ENCODE assay signal across 8 mouse cellular contexts in genomic region chr17:56111864-56112263, GRCm38 (mm10). TPM values are rescaled to one million over a fixed set of nuclear protein-coding genes. Genes with fewer than 3 reads are reported as not detected.
DNase-seq lines count a peak whose midpoint lies in the region; ATAC-seq and TF ChIP-seq lines count a peak whose summit lies in the region.

No protein-coding gene starts in this region.

- peak; percentile 70 for ATAC-seq in megakaryocyte, adult 5-6 weeks (ENCODE audit: poor library complexity, severe bottlenecking)

- H3K9me3 ChIP-seq in ES-Bruce4 (replicated peaks; ENCODE audit: control insufficient read depth, insufficient read depth, low read length, poor library complexity, severe bottlenecking), result no peaks in the 10 kb centered on the region

- no peak overlapping the region for H3K27ac ChIP-seq in ES-Bruce4 (ENCODE audit: insufficient read depth, low read length)

- H3K27me3 ChIP-seq in ES-Bruce4 (ENCODE audit: control insufficient read depth, insufficient read depth, low read length, poor library complexity, severe bottlenecking), result no peaks in the 10 kb centered on the region

- H3K36me3 ChIP-seq in ES-Bruce4 (ENCODE audit: control insufficient read depth, insufficient read depth, low read length, poor library complexity, severe bottlenecking), result no peaks in the 10 kb centered on the region

- peak; percentile 67 to 87 for DNase-seq in adrenal gland, adult (ENCODE audit: inconsistent age in 2 of 2, low spot score in 1 of 2)
- DNase-seq in adrenal gland, adult 8-10 months, result no peak
- peak; percentile 70 for DNase-seq in cerebellum, adult 9-11 months
- peak; percentile 73 for DNase-seq in gastrocnemius, postnatal 10 days
- DNase-seq in kidney, postnatal 36 days, result peak; percentile 66 to 82
- peak; percentile 67 to 88 for DNase-seq in spleen, postnatal 4 days (ENCODE audit: low spot score in 2 of 2)

- H3K4me1 ChIP-seq in ES-Bruce4 (ENCODE audit: control insufficient read depth, insufficient read depth, low read length), result no peaks in the 10 kb centered on the region

- TF ChIP-seq EP300 in ES-Bruce4 (IDR thresholded peaks at IDR 0.05; ENCODE audit: insufficient read depth, low read depth, low read length), result no peak

- peak; percentile 96 for TF ChIP-seq CTCF in ES-Bruce4 (IDR thresholded peaks at IDR 0.05; ENCODE audit: low read depth, low read length)

- no peak overlapping the region for H3K9ac ChIP-seq in ES-Bruce4 (ENCODE audit: low read depth, poor library complexity, severe bottlenecking)

- no peak overlapping the region for H3K4me3 ChIP-seq in ES-Bruce4 (ENCODE audit: low read depth, low read length)

- TF ChIP-seq POLR2A in ES-Bruce4 (IDR thresholded peaks at IDR 0.05; ENCODE audit: insufficient read depth, low read length), result no peak

RNA-seq across cellular contexts. Expression of gene Plin4, which starts 2.3 kb away (rescaled TPM):
- 100 to 1,000 TPM in 1 of 4 experiments, 10 to 100 TPM in 3; 45.4 to 191 (median 87.0) TPM for total RNA-seq in adrenal gland, adult 8-10 months (2022)
- 0.21 and 0.35 TPM in 2 replicates for polyA plus RNA-seq in ES-Bruce4 (2011; ENCODE audit: insufficient read depth, insufficient read length, low read depth, missing spikeins)
- total RNA-seq in gastrocnemius, postnatal 10 days (2021), result 100 to 1,000 TPM in 1 of 2 experiments, 10 to 100 TPM in 1; 75.2 to 106 TPM
- 0.09 TPM in 2 replicates for total RNA-seq in megakaryocyte, adult 5-6 weeks (2015)
- total RNA-seq in megakaryocyte, adult 5-6 weeks (2017), result 0.18 TPM in 1 of 2 replicates, not detected in the other

RNA-seq across cellular contexts. Expression of gene Plin5, which starts 5.5 kb away (rescaled TPM):
- 10 to 100 TPM; 20.4 to 32.6 (median 26.9) TPM for total RNA-seq in adrenal gland, adult 8-10 months (2022)
- 0.90 and 1.0 TPM in 2 replicates for polyA plus RNA-seq in ES-Bruce4 (2011; ENCODE audit: insufficient read depth, insufficient read length, low read depth, missing spikeins)
- total RNA-seq in gastrocnemius, postnatal 10 days (2021), result 10 to 100 TPM; 19.2 to 19.9 TPM
- total RNA-seq in megakaryocyte, adult 5-6 weeks (2015), result 0.18 TPM in 1 of 2 replicates, not detected in the other
- total RNA-seq in megakaryocyte, adult 5-6 weeks (2017), result 0.45 TPM in 1 of 2 replicates, not detected in the other

RNA-seq across cellular contexts. Expression of gene Lrg1, which starts 9.9 kb away (rescaled TPM):
- 10 to 100 TPM; 14.5 to 34.6 (median 16.4) TPM for total RNA-seq in adrenal gland, adult 8-10 months (2022)
- polyA plus RNA-seq in ES-Bruce4 (2011; ENCODE audit: insufficient read depth, insufficient read length, low read depth, missing spikeins), result not detected in 2 replicates
- total RNA-seq in gastrocnemius, postnatal 10 days (2021), result 1 to 10 TPM; 1.4 to 3.1 TPM
- total RNA-seq in megakaryocyte, adult 5-6 weeks (2015), result 17.6 and 20.1 TPM in 2 replicates
- 23.9 and 33.9 TPM in 2 replicates for total RNA-seq in megakaryocyte, adult 5-6 weeks (2017)

RNA-seq across cellular contexts. Expression of gene Sema6b, which starts 28.3 kb away (rescaled TPM):
- 10 to 100 TPM in 2 of 4 experiments, 1 to 10 TPM in 2; 6.6 to 12.7 (median 10.9) TPM for total RNA-seq in adrenal gland, adult 8-10 months (2022)
- polyA plus RNA-seq in ES-Bruce4 (2011; ENCODE audit: insufficient read depth, insufficient read length, low read depth, missing spikeins), result 2.1 and 2.5 TPM in 2 replicates
- 10 to 100 TPM; 14.4 to 14.7 TPM for total RNA-seq in gastrocnemius, postnatal 10 days (2021)
- 1.5 TPM in 2 replicates for total RNA-seq in megakaryocyte, adult 5-6 weeks (2015)
- total RNA-seq in megakaryocyte, adult 5-6 weeks (2017), result 2.0 and 2.7 TPM in 2 replicates

RNA-seq across cellular contexts. Expression of gene Hdgfl2, which starts 32.4 kb away (rescaled TPM):
- 100 to 1,000 TPM in 1 of 4 experiments, 10 to 100 TPM in 3; 55.6 to 123 (median 80.3) TPM for total RNA-seq in adrenal gland, adult 8-10 months (2022)
- polyA plus RNA-seq in ES-Bruce4 (2011; ENCODE audit: insufficient read depth, insufficient read length, low read depth, missing spikeins), result 77.5 and 82.8 TPM in 2 replicates
- 10 to 100 TPM; 37.7 to 45.7 TPM for total RNA-seq in gastrocnemius, postnatal 10 days (2021)
- 14.9 and 17.9 TPM in 2 replicates for total RNA-seq in megakaryocyte, adult 5-6 weeks (2015)
- 43.4 and 52.8 TPM in 2 replicates for total RNA-seq in megakaryocyte, adult 5-6 weeks (2017)

Comparison
In these comparisons a context has a peak if more than half of its experiments do, and no peak if none do; other contexts are left out.
1. RNA of gene Plin4, which starts 2.3 kb away (total RNA-seq): 75.2 to 106 TPM in gastrocnemius, postnatal 10 days and 45.4 to 191 TPM in adrenal gland, adult 8-10 months; 0.09 to 0.18 TPM in megakaryocyte, adult 5-6 weeks; every median in the first group is over 10 times any median in the second.
2. RNA of gene Plin5, which starts 5.5 kb away (total RNA-seq): 20.4 to 32.6 TPM in adrenal gland, adult 8-10 months and 19.2 to 19.9 TPM in gastrocnemius, postnatal 10 days; 0.18 to 0.45 TPM in megakaryocyte, adult 5-6 weeks; every median in the first group is over 10 times any median in the second.